Mouse (Mus musculus) liver, embryonic 16.5 days (tissue): ENCODE measurements at regions not wholly inside any gene's neighbourhood (a gene's known extent, or its start where the extent isn't known, plus 50 kb on each side); places are given as distances from the start of the nearest gene placed in this dataset.

Source experiments
- ATAC-seq: fragments of 200-750 bp; cut with Nextera tagmentation; 2 replicates; pipeline ENCODE4 v1.8.0; 2017; ENCODE audit warnings: low read depth, mild to moderate bottlenecking, moderate number of reproducible peaks, moderate library complexity
- H3K27ac ChIP-seq: fragments of 300-500 bp; sonication (generic); 2 replicates; pipeline ENCODE4 v1.5.1; 2014; ENCODE audit warnings: mild to moderate bottlenecking, low read length
- H3K27me3 ChIP-seq: fragments of 300-500 bp; sonication (generic); 2 replicates; pipeline ENCODE4 v1.6.1; 2014; ENCODE audit warnings: low read depth, low read length, mixed read lengths; ENCODE audit not compliant: control insufficient read depth, insufficient read depth
- H3K36me3 ChIP-seq: fragments of 300-500 bp; sonication (generic); 2 replicates; pipeline ENCODE4 v1.6.1; 2014; ENCODE audit warnings: mild to moderate bottlenecking; ENCODE audit not compliant: control insufficient read depth, insufficient read depth
- H3K4me1 ChIP-seq: fragments of 300-500 bp; sonication (generic); 2 replicates; pipeline ENCODE4 v1.6.1; 2014; ENCODE audit warnings: low read depth, low read length, mixed read lengths; ENCODE audit not compliant: control insufficient read depth
- H3K4me2 ChIP-seq: fragments of 300-500 bp; sonication (generic); 2 replicates; pipeline ENCODE4 v1.6.1; 2014; ENCODE audit warnings: low read depth, low read length, mixed read lengths
- H3K4me3 ChIP-seq: fragments of 300-500 bp; sonication (generic); 2 replicates; pipeline ENCODE4 v1.5.1; 2014; ENCODE audit warnings: low read depth, mild to moderate bottlenecking, low read length
- H3K9ac ChIP-seq: fragments of 300-500 bp; sonication (generic); 2 replicates; pipeline ENCODE4 v1.6.1; 2014; ENCODE audit warnings: low read depth, low read length
- H3K9me3 ChIP-seq: fragments of 300-500 bp; sonication (generic); replicated peaks from 2 replicates; pipeline ENCODE4 v1.6.1; 2016; ENCODE audit warnings: low read length; ENCODE audit not compliant: control insufficient read depth
- WGBS: fragments of 180-500 bp; shearing (Covaris S2); extraction: QIAGEN DNeasy Blood & Tissue Kit; methylation state at CpG from one replicate; pipeline ENCODE4 v1.1.7; 2014; ENCODE audit not compliant: insufficient replicate concordance; 5-methylcytosine and 5-hydroxymethylcytosine counted together

- ATAC-seq, result no peak
- Histone ChIP-seq H3K4me3 (no peak overlapping the region), H3K9me3 (no peaks in the 10 kb centered on the region), H3K27me3 (no peaks in the 10 kb centered on the region), H3K36me3 (no peaks in the 10 kb centered on the region), H3K4me1 (no peaks in the 10 kb centered on the region), H3K9ac (no peak overlapping the region), H3K27ac (no peak overlapping the region), H3K4me2 (no peak overlapping the region)
- 48% methylated on average over 2 of the region's 2 CpGs for WGBS
These were observed 50.6 kb upstream of the Mark1 start for GRCm38 (mm10) chr1:185049980-185050379.
